Mouse (Mus musculus) neural tube, embryonic 14.5 days (tissue): ENCODE measurements around the gene Dpp7. TPM values are rescaled to one million over a fixed set of nuclear protein-coding genes. Genes with fewer than 3 reads are reported as not detected.

Source experiments
- ATAC-seq: fragments of 200-750 bp; cut with Nextera tagmentation; 2 replicates; pipeline ENCODE4 v1.8.0; 2017; ENCODE audit warnings: low read depth, mild to moderate bottlenecking, moderate TSS enrichment, moderate library complexity
- H3K27ac ChIP-seq: fragments of 300-500 bp; sonication (generic); 2 replicates; pipeline ENCODE4 v1.5.1; 2014; ENCODE audit warnings: low read depth, mild to moderate bottlenecking, control low read depth, low read length, moderate library complexity, mixed read lengths
- H3K27me3 ChIP-seq: fragments of 300-500 bp; sonication (generic); 2 replicates; pipeline ENCODE4 v1.6.1; 2014; ENCODE audit warnings: low read length; ENCODE audit not compliant: control insufficient read depth, insufficient read depth
- H3K36me3 ChIP-seq: fragments of 300-500 bp; sonication (generic); 2 replicates; pipeline ENCODE4 v1.6.1; 2014; ENCODE audit warnings: low read length, mixed read lengths; ENCODE audit not compliant: control insufficient read depth, insufficient read depth
- H3K4me1 ChIP-seq: fragments of 300-500 bp; sonication (generic); 2 replicates; pipeline ENCODE4 v1.6.1; 2014; ENCODE audit warnings: low read length; ENCODE audit not compliant: control insufficient read depth, insufficient read depth
- H3K4me2 ChIP-seq: fragments of 300-500 bp; sonication (generic); 2 replicates; pipeline ENCODE4 v1.6.1; 2014; ENCODE audit warnings: mild to moderate bottlenecking, low read depth, low read length, control low read depth
- H3K4me3 ChIP-seq: fragments of 300-500 bp; sonication (generic); 2 replicates; pipeline ENCODE4 v1.5.1; 2014; ENCODE audit warnings: low read depth, low read length, control low read depth, mixed read lengths
- H3K9ac ChIP-seq: fragments of 300-500 bp; sonication (generic); replicated peaks from 2 replicates; pipeline ENCODE4 v1.6.1; 2014; ENCODE audit warnings: low read depth, mild to moderate bottlenecking, control low read depth, low read length, mixed read lengths
- H3K9me3 ChIP-seq: fragments of 300-500 bp; sonication (generic); 2 replicates; pipeline ENCODE4 v1.6.1; 2016; ENCODE audit warnings: low read length; ENCODE audit not compliant: control insufficient read depth
- WGBS: fragments of 180-500 bp; shearing (Covaris S2); extraction: QIAGEN DNeasy Blood & Tissue Kit; methylation state at CpG from one replicate; pipeline ENCODE4 v1.1.7; 2014; 5-methylcytosine and 5-hydroxymethylcytosine counted together
- polyA plus RNA-seq: library from polyadenylated mRNA; unstranded; fragments of >200 nt; fragmentation: Nextera tagmentation; extraction: Ambion mirVana; gene quantifications from 2 replicates; pipeline ENCODE4 v1.2.1, GENCODE M21; 2014

Dpp7 gene
- polyA plus RNA-seq, 1 experiment from 2014 or later, result 23.9 TPM

DNA sequence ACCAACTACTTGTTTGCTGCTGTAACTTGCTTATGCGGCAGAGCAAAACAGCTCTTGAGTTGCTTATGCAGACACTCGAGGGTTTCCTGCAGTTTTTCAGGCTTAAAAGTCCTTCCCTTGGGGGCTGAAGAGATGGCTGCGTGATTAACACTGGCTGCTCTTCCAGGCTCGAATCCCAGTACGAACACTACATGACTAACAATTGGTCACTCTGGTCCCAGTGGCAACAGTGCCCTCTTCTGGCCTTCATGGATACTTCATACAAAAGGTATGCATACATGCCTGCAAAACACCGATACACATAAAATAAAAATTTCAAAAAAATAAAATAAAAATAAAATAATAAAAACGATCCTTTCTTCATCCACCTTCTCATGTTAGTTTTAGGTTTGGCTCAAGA lies 27.7 kb downstream of the Dpp7 start:
- H3K36me3 ChIP-seq, result no peaks in the 10 kb centered on the region
- 32% methylated on average over 7 of the region's 7 CpGs for WGBS

DNA sequence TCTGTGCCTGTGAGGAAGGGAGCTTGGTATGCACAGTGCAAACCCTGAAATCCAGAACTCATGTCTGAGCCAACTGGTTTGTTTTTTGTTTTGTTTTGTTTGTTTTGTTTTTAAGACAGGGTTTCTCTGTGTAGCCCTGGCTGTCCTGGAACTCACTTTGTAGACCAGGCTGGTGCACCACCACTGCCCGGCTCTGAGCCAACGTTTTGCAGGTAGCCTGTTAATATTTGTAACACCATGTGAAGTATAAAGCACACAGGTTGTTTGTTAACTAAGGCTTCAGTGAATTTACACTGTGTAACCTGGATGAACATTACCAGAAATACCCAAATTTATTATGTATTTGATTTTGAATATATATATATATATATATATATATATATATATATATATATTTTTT lies 30.1 kb downstream of the Dpp7 start:
- no peaks in the 10 kb centered on the region for H3K36me3 ChIP-seq
- ATAC-seq, result no peak
- H3K4me2 ChIP-seq, result no peak overlapping the region
- H3K27ac ChIP-seq, result no peak overlapping the region
- 78% methylated on average over 2 of the region's 2 CpGs for WGBS
- H3K4me3 ChIP-seq, result no peak overlapping the region
- no peaks in the 10 kb centered on the region for H3K27me3 ChIP-seq
- H3K9me3 ChIP-seq, result no peaks in the 10 kb centered on the region
- no peaks in the 10 kb centered on the region; the same call in 1 of the 2 replicates for H3K4me1 ChIP-seq
- no peak overlapping the region for H3K9ac ChIP-seq

More for the DNA sequence above, 27.7 kb downstream of the Dpp7 start:
- Histone ChIP-seq H3K27ac (no peak overlapping the region), H3K9ac (no peak overlapping the region), H3K4me3 (no peak overlapping the region), H3K4me1 (peaks cover 11% of the 10 kb centered on the region), H3K4me2 (no peak overlapping the region), H3K27me3 (no peaks in the 10 kb centered on the region), H3K9me3 (no peaks in the 10 kb centered on the region)
- no peak for ATAC-seq

DNA sequence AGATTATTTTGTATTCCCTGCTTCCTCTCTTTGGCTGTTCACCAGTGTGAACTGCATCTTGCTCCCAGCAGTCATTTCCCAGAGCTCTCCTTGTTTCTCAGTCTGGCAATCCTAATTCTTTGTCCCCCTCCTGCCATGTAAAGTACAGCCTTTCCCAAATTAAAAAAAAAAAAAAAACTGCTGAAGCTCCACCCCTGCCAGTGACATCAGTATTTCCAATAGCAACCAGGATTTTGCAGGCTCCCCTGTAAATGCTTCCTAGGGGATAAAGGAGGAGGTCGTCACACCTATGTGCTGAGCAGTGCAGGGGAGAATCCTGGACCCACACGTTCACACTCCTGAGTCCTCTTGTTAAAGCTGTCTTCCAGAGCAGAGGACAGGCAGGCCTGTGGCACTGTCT lies 36.1 kb downstream of the Dpp7 start:
- Histone ChIP-seq H3K27me3 (peaks cover 15% of the 10 kb centered on the region), H3K36me3 (no peaks in the 10 kb centered on the region), H3K9me3 (no peaks in the 10 kb centered on the region), H3K4me2 (no peak overlapping the region), H3K9ac (no peak overlapping the region), H3K27ac (no peak overlapping the region), H3K4me1 (peaks cover 6% of the 10 kb centered on the region; the same call in 1 of the 2 replicates), H3K4me3 (no peak overlapping the region)
- WGBS, result 44% methylated on average over 2 of the region's 2 CpGs
- no peak for ATAC-seq

DNA sequence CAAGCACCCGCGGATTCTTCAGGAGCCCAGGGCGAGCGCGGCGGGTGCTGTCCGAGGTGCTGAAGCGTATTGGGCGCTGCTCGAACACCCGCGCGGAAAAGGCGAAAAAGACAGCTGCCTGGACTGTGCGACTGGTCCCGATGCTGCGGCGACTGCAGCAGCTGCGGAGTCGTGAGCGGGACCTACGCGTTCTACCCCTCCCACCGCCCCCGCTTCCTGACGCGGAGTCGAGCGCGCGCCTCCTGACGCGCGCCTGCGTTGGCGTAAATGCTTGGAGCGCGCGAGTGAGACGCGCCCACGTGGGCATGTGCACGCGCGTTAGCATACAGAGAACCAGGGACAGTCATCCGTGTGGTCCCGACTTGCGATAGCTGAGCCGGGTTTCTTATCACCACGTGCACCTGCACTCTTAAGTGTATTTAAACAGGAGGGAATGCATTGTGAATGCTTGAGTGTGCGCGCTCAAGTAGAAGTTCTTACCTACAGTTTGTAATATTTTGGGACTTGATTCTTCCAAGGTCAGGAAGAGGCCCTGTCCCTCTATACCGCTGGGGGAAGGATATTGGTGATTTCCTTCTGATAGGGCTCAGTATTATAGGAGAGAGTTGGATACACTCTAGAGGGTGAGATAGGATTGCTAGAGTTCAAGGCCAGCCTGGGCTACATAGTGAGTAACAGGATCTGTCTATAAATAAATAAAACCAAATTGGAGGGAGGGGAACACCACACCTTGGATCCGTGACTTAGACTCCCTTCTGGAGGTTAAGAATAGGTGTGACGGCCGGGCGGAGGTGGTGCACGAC lies 37.0 kb downstream of the Dpp7 start, which contains the start of gene Grin1:
Gene Grin1, minus strand, starts transcription at position 217 of the 803 bp plus-strand sequence.
- ATAC-seq, result peak; percentile 88
- H3K4me1 ChIP-seq, result peaks cover 6% of the 10 kb centered on the region; the same call in 1 of the 2 replicates
- H3K9me3 ChIP-seq, result no peaks in the 10 kb centered on the region
- peak within 1 kb of the TSS; percentile 78 for H3K27ac ChIP-seq
- H3K4me2 ChIP-seq, result peak within 1 kb of the TSS; percentile 66
- H3K4me3 ChIP-seq, result peak within 1 kb of the TSS; percentile 64
- WGBS, result 10% methylated on average over 58 of the region's 58 CpGs
- H3K9ac ChIP-seq, result peak within 1 kb of the TSS; percentile 68
- no peaks in the 10 kb centered on the region for H3K36me3 ChIP-seq
- H3K27me3 ChIP-seq, result peaks cover 21% of the 10 kb centered on the region

GRCm38 (mm10) chr2:25318119-25318966 lies 37.8 kb downstream of the Dpp7 start:
- 3% methylated on average over 31 of the region's 31 CpGs for WGBS
- H3K4me2 ChIP-seq, result peak overlapping the region; percentile 66
- H3K9me3 ChIP-seq, result no peaks in the 10 kb centered on the region
- H3K4me3 ChIP-seq, result peak overlapping the region; percentile 64
- H3K27ac ChIP-seq, result peak overlapping the region; percentile 78
- no peaks in the 10 kb centered on the region; the same call in 1 of the 2 replicates for H3K36me3 ChIP-seq
- peaks cover 6% of the 10 kb centered on the region; the same call in 1 of the 2 replicates for H3K4me1 ChIP-seq
- H3K27me3 ChIP-seq, result peaks cover 28% of the 10 kb centered on the region
- peak overlapping the region; percentile 68 for H3K9ac ChIP-seq
- ATAC-seq, result peak; percentile 78

- Histone ChIP-seq H3K27me3 (peaks cover 77% of the 10 kb centered on the region), H3K9me3 (no peaks in the 10 kb centered on the region), H3K27ac (no peak overlapping the region), H3K36me3 (peaks cover 14% of the 10 kb centered on the region), H3K9ac (no peak overlapping the region), H3K4me1 (no peaks in the 10 kb centered on the region), H3K4me3 (no peak overlapping the region), H3K4me2 (no peak overlapping the region)
- WGBS, result 6% methylated on average over 11 of the region's 11 CpGs
- no peak for ATAC-seq
These were observed 44.7 kb downstream of the Dpp7 start for GRCm38 (mm10) chr2:25311491-25311891.

DNA sequence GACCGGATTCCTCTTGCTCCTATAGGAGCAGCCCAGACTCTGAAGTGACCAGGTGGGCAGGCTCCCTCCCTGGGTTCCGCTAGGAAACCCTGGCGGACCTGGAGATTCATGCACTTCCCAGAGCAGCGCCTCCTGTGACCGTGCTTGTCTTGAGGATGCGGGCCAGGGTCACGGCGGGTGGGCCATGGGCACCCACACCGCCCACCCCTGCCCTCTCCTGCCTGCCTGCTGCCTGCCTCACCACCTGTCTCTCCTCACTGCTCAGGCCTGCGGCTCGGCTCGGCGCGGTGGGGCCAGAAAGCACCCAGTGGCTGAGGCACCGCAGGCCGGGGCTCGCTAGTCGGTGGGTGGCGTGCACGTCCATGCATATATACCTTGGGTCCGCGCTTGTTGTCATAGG lies 45.2 kb downstream of the Dpp7 start:
- Histone ChIP-seq H3K36me3 (peaks cover 14% of the 10 kb centered on the region), H3K4me2 (no peak overlapping the region), H3K9me3 (no peaks in the 10 kb centered on the region), H3K4me1 (no peaks in the 10 kb centered on the region), H3K27me3 (peaks cover 72% of the 10 kb centered on the region), H3K9ac (no peak overlapping the region), H3K27ac (no peak overlapping the region), H3K4me3 (no peak overlapping the region)
- 3% methylated on average over 22 of the region's 22 CpGs for WGBS
- no peak for ATAC-seq

GRCm38 (mm10) chr2:25310180-25310579 lies 46.0 kb downstream of the Dpp7 start:
- no peak overlapping the region for H3K27ac ChIP-seq
- H3K4me3 ChIP-seq, result no peak overlapping the region
- no peak overlapping the region for H3K9ac ChIP-seq
- H3K36me3 ChIP-seq, result peaks cover 14% of the 10 kb centered on the region
- 52% methylated on average over 10 of the region's 10 CpGs for WGBS
- no peaks in the 10 kb centered on the region for H3K4me1 ChIP-seq
- H3K9me3 ChIP-seq, result no peaks in the 10 kb centered on the region
- ATAC-seq, result no peak
- peaks cover 68% of the 10 kb centered on the region for H3K27me3 ChIP-seq
- H3K4me2 ChIP-seq, result no peak overlapping the region
